Mouse (Mus musculus): ENCODE data around the gene 2610507B11Rik.

The 2610507B11Rik gene

DNA sequence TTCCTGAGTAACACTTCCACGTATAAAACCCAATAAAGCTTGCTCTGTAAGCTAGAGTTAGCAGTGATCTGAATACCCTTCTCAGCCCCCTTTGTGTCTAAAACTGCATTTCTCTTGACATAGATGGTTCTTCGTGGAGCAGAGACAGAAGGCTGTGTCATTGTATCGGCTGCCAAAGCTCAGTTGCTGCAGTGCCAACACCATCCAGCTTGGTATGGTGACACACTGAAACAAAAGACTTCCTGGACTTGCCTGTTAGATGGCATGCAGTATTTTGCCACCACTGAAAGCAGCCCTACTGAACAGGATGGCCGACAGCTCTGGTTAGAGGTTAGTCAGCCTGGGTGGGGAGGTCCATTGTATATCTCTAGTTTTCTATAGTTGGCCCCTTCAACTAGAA is 18.0 kb downstream of the 2610507B11Rik start:
- no peak for DNase-seq (ENCODE audit: inconsistent age in 2 of 2, low spot score in 1 of 2)

DNA sequence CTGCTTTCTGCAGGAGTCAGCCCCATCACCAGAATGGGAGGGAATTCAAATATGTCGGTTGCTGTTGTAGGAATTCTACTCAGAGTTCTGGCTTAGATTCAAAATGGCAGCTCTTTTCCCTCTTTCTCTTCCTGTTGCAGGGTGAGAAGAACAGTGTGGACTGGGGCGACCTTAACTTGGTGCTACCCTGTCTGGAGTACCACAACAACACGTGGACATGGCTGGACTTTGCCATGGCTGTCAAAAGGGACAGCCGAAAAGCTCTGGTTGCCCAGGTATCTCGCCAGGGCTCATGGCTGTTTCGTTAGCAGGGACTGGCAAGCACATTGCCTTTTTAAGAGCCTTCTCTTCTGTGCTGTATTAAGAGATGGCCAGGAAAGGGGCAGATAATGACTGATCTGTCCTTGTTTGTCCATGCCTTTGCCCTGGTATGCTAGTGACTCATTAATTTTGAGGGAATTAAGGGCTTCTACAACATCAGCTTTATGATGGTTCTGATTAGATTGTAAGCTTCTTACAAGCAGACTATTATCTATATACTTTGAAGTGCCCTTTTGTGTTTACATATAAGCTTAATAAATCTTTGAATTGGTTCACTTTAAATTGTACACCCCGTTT is 27.7 kb downstream of the 2610507B11Rik start:
- no peak for DNase-seq (ENCODE audit: inconsistent age in 2 of 2, low spot score in 1 of 2)

DNA sequence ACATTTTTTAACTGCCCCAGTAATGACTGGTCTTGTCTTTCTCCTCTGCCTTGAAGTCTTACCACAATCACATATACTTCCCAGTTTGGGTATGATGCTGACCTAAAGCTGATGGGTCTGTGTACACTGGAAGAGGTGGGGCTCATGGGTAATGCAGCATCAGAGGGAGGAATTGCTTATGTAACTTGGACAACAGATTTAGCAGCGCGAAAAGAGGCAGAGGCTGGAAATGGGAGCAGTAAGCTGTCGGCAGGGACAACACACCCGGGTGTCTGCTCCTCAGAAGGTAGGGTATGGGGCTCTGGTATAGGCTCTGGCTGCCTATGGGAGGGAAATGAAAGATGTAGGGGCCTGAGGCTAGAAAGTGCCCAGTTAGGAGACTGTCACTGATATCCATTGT is 29.1 kb downstream of the 2610507B11Rik start, which contains the start of gene BC030499:
Gene BC030499 (plus strand): TSS at position 188 of the 400 bp plus-strand sequence.
- DNase-seq (ENCODE audit: inconsistent age in 2 of 2, low spot score in 1 of 2) = no peak

DNA sequence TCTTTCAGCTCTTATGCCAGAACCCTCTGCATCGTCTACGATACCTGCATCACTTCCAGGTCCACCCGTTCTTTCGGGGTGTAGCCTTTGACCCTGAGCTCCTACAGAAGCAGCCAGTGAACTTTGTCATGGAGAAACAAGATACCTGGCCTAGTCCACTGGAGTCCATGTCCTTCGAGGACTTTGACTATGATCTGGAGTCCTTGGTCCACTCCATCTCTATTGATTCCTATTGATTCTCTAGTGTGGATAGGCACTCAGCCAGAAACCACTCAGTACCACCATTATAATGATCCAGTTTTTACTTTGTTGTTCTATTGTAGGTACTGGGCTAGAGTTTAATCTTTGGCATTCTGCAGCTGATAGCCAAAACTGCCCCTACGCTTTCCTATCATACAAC is 33.0 kb downstream of the 2610507B11Rik start:
- DNase-seq (ENCODE audit: inconsistent age in 2 of 2, low spot score in 1 of 2) = no peak

DNA sequence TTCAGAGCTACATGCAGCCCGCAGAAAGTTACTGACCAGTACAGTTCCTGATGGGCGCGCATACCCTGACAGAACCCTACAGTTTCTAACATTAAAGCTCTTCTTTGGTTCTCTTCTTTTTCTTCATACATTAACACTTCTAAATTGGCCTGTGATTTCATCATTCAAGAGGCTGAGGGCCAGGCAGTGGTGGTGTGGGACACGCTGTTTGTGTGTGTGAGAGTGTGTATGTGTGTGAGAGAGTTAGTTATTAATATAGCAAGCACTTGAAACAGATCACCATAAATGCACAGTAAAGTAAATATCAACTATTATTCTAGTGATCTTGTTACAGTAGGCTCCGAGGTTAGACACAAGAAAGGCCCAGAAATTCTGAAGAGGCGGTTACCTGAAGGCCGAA is 39.4 kb downstream of the 2610507B11Rik start:
- no peak for DNase-seq (ENCODE audit: inconsistent age in 2 of 2, low spot score in 1 of 2)

DNA sequence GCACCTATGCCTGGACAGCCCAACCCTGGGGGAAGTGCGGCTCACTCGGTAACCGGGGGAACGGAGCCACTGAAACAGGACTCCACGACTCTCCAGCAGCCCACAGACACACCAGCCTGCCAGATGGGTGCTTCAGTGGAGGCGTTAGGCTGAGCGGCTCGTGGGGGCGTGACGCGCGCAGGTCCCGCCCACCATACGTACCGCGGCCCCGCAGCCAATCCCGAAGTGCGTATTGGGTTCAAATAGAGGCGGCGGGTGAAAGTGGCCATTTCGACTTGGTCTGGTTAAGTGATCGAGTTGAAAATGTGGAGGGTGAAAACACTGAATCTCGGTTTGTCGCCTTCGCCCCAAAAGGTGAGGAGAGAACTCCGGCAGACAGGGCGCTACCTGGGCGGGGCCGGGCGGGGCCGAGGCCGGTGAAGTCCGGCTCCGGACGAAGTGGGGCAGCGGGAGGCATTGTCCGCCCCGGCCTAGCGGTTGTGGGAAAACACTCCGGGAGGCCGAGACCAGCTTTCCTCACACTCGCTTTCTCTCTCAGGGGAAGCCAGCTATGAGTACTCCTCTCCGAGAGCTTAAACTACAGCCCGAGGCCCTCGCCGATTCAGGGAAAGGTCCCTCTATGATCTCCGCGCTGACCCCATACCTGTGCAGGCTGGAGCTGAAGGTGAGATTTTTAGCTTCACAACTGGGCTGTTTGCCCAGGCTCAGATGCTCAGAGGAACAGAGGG is 40.0 kb downstream of the 2610507B11Rik start, which contains the start of gene Spag5:
Gene Spag5 (plus strand): TSS at position 173 of the 728 bp plus-strand sequence.
- peak; percentile 92 to 97 for DNase-seq (ENCODE audit: inconsistent age in 2 of 2, low spot score in 1 of 2)

DNA sequence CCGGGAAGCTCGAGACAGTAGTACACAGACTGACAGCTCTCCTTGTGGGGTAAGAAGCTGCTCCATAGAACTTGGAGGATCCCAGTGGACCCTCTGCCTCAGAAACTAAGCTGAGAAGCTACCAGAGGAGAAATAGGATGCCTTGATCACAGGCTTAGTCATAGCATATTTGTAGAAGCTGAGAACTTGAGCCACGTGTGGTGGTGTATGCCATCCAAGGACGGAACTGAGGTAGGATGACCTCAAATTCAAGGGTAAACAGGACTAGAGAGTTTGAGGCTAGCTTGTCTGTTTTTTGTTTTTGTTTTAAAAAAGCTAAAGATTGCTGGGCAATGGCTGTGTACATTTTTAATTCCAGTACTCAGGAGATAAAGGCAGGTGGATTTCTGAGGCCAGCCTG is 43.7 kb downstream of the 2610507B11Rik start:
- peak; percentile 44 to 78 for DNase-seq (ENCODE audit: inconsistent age in 2 of 2, low spot score in 1 of 2)

DNA sequence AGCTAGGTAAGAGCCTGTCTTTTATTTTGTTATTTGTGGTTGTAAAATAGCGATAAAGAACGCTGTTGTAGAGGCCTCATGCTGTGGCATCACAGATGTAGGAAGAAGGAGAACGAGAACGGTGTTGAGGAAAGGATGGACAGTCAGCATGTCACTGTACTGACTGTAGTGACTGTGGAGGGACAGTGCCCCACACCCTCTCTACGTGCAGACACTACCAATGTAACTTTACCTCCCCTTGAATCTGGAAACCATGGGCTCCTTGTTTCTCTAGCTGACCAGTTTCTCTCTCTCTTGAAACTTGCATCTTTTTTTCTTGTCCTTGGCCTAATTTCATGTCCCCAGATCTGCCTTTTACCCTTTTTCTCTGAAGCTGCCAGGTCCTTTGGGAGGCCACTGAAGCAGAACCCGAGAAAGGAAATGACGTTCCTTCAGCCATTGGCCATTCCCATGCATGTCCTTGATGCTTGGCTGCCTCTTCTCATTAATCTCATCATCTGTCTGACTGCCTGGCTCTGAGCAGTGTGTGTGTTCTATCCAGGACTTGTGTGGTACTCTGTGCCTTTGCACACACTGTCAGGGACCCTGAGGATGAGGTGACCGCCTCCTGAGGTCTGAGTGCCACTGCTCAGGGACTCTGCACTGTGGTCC is 49.4 kb downstream of the 2610507B11Rik start:
- peak; percentile 70 to 82 for DNase-seq (ENCODE audit: inconsistent age in 2 of 2, low spot score in 1 of 2)

DNA sequence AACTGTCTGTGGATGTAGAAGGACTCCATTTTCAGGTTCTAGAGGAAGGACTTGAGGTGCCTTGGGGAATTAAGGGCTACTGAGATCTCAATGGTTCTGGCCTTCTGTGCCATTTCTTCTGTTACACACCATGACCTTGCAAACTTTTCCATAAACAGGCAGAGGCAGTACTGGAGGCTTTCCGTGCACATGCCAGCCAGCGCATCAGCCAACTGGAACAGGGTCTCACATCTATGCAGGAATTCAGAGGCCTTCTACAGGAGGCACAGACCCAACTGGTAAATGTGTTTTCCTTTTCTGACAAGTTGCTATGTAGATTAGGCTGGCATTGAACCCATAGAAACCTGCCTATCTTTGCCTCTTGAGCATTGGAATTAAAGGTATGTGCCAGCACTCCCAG is 52.1 kb downstream of the 2610507B11Rik start:
- DNase-seq (ENCODE audit: inconsistent age in 2 of 2, low spot score in 1 of 2) = peak; percentile 50 to 78

DNA sequence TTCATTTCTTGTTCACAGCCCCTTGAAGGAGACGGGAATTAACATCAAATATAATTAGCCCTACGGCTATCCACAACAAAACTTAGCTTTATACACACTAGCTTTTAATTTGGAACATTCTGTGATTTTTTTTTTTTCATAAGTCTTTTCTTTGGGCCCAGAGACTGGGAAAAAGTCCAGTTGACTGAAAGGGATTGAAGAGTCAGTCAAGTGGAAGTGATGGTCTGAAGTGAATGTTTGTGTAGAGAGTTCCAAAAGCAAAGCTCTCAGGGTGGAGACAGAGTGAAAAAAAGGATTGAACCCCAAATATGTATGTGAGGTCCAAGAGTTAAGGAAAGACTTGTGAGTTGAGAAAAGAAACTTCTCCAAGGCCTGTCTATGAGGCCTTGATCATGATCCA is 56.9 kb downstream of the 2610507B11Rik start:
- no peak for DNase-seq (ENCODE audit: inconsistent age in 2 of 2, low spot score in 1 of 2)

DNA sequence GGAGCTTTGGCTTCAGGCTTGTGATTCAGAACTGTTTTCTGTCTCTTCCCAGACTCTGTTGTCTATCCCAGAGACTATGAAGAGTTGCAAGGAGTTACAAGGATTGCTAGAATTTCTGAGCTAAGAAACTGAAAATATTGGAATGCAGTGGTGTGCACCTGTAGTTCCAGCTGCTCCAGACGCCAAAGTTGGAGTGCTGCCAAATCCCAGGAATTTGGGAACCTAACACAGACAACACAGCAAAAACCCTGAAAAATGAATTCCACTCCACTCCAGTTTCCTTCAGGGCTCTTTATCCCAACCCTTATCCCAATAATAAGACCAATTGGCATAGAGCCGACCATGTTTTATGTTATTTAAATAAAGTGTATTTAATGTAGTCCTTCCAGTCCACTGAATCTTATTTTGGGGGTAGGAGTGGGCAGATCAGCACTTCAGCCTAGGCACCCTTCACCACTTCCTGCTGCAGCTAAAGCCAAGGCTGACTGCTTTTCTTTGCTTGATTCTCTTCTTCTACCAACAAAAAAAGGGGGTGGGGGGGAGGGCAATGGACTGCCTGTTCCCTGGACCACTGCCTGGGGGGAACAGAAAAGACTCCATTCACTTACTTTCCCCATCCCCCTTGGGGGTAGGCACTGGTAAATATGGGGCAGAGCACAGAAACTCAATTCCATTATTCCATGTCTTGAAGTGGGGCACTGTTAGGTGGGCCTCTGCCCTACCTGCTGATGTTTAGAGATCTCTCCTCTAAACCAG is 60.7 kb downstream of the 2610507B11Rik start:
- no peak for DNase-seq (ENCODE audit: inconsistent age in 2 of 2, low spot score in 1 of 2)

DNA sequence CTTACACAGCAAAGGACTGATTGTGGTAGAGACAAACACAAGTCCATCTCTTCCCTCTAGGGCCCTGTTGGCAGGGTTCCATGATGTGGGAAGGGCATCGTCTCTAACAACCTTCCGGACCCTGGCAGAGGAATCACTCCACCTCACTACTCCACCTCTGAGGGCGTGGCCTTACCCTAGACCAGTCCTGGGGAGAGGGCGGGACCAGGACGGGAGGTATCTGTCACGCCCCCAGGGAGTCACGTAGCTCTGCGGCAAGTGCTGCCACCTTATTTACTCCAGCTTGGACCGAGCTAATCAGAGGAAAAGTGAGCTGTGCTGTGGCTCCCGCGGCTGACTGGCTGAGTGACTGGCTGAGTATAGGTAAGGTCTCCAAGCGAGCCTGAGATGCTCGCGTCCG is 61.3 kb downstream of the 2610507B11Rik start, which contains the start of gene Aldoc:
Gene Aldoc (plus strand): TSS at position 109 of the 400 bp plus-strand sequence.
- DNase-seq (ENCODE audit: inconsistent age in 2 of 2, low spot score in 1 of 2) = peak; percentile 94 to 95

DNA sequence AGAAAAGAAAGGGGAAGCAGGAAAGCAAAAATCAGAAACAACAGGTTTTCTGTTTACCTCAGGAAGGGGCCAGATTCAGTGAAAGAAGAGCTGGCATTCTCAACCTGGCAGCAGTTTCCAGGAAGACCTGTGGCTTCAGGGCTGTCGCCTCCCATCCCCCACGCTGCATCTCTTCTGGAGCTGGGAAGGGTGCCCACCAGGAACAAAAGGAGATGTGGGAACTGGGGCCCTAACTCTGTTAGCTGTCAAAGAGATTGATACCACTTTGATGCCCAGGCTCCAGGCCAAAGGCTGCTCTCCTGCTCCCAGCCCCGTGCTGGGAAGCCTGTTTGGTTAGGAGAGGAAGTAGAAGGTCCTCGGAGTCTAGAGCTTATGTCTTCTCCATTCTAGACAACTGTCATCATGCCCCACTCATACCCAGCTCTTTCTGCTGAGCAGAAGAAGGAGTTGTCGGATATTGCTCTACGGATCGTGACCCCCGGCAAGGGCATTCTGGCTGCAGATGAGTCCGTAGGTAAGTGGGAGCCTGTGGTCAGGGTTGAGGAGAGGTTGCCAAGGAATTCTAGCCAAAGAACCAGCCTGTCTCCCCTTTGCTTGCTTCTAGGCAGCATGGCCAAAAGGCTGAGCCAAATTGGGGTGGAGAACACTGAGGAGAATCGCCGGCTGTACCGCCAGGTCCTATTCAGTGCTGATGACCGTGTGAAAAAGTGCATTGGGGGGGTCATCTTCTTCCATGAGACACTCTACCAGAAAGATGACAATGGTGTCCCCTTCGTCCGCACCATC is 62.6 kb downstream of the 2610507B11Rik start:
- no peak for DNase-seq (ENCODE audit: inconsistent age in 2 of 2, low spot score in 1 of 2)

DNA sequence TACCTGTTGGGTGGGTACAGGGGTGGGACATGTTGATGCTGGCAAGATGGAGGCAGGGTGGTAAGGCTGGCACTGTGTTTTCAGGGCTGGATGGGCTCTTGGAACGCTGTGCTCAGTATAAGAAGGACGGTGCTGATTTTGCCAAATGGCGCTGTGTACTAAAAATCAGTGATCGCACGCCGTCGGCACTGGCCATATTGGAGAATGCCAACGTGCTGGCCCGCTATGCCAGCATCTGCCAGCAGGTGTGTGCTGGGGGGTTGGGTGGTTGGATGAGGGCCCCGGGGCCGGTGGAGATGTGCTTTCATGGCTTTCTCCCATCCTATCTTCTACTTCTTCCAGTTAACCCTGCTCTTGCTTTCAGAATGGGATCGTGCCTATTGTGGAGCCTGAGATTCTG is 63.4 kb downstream of the 2610507B11Rik start:
- DNase-seq (ENCODE audit: inconsistent age in 2 of 2, low spot score in 1 of 2) = no peak

DNA sequence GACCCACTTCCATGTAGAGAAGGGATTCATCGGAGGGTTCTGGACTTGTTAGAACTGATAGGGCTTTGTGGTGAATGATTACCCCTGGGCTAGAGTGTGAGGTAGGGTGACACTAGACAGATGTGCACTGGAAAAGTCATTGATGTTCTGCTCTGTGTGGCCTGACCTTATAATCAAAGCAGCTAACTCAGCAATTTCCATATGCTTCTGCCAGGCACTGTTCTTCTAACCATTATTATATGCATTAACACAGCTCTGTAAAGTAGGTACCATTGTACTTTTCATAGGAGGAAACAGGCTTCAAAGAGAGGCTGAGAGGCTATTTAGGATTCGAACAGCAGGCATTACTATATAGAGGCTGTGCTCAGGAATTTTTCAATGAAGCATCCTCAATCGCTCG is 65.7 kb downstream of the 2610507B11Rik start:
- no peak for DNase-seq (ENCODE audit: inconsistent age in 2 of 2, low spot score in 1 of 2)

DNA sequence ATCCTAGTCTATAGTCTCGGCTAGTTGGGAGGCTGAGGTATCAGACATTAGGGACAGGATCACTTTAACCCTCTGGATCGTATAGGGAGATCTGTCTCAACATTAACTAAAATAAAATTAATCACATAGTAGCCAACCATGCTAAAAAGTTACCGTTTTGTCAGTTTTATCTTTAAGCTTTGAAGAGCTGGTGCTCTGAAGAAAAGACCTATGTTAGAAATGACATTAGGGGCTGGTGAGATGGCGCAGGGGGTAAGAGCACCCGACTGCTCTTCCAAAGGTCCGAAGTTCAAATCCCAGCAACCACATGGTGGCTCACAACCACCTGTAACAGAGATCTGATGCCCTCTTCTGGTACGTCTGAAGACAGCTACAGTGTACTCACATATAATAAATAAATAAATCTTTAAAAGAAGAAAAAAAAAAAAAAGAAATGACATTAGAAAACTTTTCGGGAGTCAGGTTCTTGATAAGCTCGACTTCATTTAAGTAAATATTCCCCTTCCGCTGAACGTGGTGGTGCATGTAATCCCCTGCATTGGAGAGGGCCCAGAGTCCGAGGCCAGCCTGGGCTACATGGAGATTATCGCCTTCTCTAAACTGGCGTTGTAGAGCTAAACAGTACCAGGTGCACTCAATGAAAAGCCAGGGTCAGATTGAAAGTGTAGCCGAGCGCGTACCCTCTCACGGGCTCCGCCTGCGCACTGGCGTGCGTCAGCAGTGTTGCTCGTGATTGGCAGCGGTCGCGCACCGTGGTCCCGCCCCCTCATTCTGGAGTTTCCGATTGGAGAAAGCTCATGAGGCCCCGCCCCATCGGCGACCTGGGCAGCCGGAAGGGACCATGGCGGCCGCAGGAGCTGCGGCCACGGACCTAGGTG is 66.3 kb downstream of the 2610507B11Rik start, which contains the start of gene Pigs:
Gene Pigs (plus strand): TSS at position 782 of the 878 bp plus-strand sequence.
- DNase-seq (ENCODE audit: inconsistent age in 2 of 2, low spot score in 1 of 2) = peak; percentile 98

DNA sequence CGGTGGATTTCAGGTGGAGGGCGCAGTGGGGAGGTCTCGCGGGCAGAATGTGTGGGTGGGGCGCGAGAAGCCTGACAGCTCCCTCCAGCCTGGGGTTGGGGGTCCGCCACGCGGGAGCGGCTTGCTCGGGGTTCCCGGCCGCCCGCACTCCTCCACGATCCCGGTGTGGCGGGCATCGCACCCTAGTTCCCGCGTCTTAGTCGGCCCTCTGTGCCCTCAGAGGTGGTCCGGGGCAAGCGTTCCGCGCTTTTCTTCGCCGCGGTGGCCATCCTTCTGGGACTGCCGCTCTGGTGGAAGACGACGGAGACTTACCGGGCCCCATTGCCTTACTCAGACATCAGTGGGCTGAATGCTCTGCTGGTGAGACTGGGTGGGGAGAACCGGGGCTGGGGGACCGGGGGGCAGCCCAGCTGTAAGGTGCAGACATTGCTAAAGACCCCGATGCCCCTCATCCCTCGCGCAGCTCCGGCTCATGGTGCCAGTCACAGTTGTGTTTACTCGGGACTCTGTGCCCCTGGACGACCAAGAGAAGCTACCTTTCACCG is 67.0 kb downstream of the 2610507B11Rik start:
- no peak for DNase-seq (ENCODE audit: inconsistent age in 2 of 2, low spot score in 1 of 2)

DNA sequence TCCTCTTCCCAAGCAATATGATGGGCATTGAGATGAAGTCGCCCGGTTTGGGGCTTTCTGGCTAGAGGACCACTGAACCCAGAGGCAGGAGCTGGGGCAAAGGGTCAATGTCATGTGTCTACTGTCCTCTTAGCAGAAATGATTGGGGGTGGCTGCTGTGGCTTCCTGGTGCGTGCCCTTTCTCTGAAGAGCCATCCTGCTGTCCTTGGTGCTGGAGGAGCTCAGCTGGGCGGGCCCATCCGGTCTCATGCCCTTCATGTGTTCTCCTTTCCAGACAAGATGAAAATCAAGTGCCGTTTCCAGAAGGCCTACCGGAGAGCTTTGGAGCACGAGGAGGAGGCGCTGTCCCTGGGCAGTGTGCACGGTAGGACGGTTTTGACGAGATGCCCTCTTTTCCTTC is 71.1 kb downstream of the 2610507B11Rik start:
- peak in 1 of 2 experiments; percentile 43 for DNase-seq (ENCODE audit: inconsistent age in 2 of 2, low spot score in 1 of 2)

DNA sequence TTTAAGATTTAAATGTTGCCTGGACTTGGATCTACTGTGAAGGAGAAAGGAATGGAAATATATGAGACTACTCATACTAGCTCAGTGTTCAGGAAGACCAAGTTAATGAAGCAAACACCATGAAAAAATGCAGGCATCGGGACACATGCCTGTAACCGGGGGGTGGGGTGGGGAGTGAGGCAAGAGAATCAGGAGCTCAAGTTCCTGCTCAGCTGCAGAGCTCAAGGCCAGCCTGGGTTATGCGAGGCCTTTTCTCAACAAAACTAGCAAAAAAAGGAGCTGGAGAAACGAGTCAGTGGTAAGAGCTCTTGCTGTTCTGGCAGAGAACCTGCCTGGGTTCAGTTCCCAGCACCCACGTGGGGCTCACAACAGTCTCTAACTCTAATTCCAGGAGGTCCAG is 72.4 kb downstream of the 2610507B11Rik start:
- peak in 1 of 2 experiments; percentile 67 for DNase-seq (ENCODE audit: inconsistent age in 2 of 2, low spot score in 1 of 2)

Measured in adrenal gland, adult (tissue).